Mouse (Mus musculus) MEL (cell line): Measurements from ENCODE around the gene Asb8. TPM values are rescaled to one million over a fixed set of nuclear protein-coding genes. Genes with fewer than 3 reads are reported as not detected.

Experiments used
- DNase-seq: peaks from one replicate; pipeline ENCODE4 v3.0.0; 2011; ENCODE audit warnings: low read depth, low spot score
- H3K27ac ChIP-seq: 2 replicates; pipeline ENCODE4 v1.5.1; 2012; ENCODE audit warnings: low read depth, mild to moderate bottlenecking, control low read depth, low read length, moderate library complexity; ENCODE audit not compliant: control insufficient read depth
- H3K27me3 ChIP-seq, 2 experiments: fragments of 150-350 bp in 1 of 2; sonication (generic) in 1 of 2; 2 replicates each; pipeline ENCODE4 v1.6.1; 2012; ENCODE audit warnings: low read length in 2 of 2, mild to moderate bottlenecking in 2 of 2, improper control_type of control experiment in 1 of 2, moderate library complexity in 1 of 2; ENCODE audit not compliant: insufficient read depth in 2 of 2, control insufficient read depth in 1 of 2
- H3K36me3 ChIP-seq, 2 experiments: 2 replicates each; pipeline ENCODE4 v1.6.1; 2012 to 2014; ENCODE audit warnings: low read length in 2 of 2, improper control_type of control experiment in 1 of 2, inconsistent platforms in 1 of 2, mild to moderate bottlenecking in 1 of 2; ENCODE audit not compliant: insufficient read depth in 2 of 2, control insufficient read depth in 1 of 2
- H3K4me1 ChIP-seq, 2 experiments: fragments of 150-350 bp in 1 of 2; sonication (generic) in 1 of 2; 2 replicates each; pipeline ENCODE4 v1.6.1; 2012; ENCODE audit warnings: low read length in 2 of 2, improper control_type of control experiment in 1 of 2, mild to moderate bottlenecking in 1 of 2; ENCODE audit not compliant: insufficient read depth in 2 of 2, control insufficient read depth in 1 of 2
- H3K4me3 ChIP-seq, 2 experiments: fragments of 150-350 bp in 1 of 2; sonication (generic) in 1 of 2; 2 replicates each; pipeline ENCODE4 v1.5.1; 2012; ENCODE audit warnings: low read depth in 2 of 2, low read length in 2 of 2, mild to moderate bottlenecking in 2 of 2, moderate library complexity in 2 of 2, control low read depth in 1 of 2, improper control_type of control experiment in 1 of 2; ENCODE audit not compliant: control insufficient read depth in 1 of 2, insufficient read depth in 1 of 2
- H3K79me2 ChIP-seq: 2 replicates; pipeline ENCODE4 v1.6.1; 2012; ENCODE audit warnings: mild to moderate bottlenecking, low read length, moderate library complexity; ENCODE audit not compliant: control insufficient read depth, poor library complexity, insufficient read depth
- H3K9ac ChIP-seq: 2 replicates; pipeline ENCODE4 v1.6.1; 2012; ENCODE audit warnings: low read depth, mild to moderate bottlenecking, control low read depth, low read length, moderate library complexity; ENCODE audit not compliant: control insufficient read depth, poor library complexity, severe bottlenecking
- H3K9me3 ChIP-seq: fragments of 150-350 bp; sonication (generic); replicated peaks from 2 replicates; pipeline ENCODE4 v1.6.1; 2012; ENCODE audit warnings: mild to moderate bottlenecking, low read length, improper control_type of control experiment, moderate library complexity; ENCODE audit not compliant: insufficient read depth
- BHLHE40 ChIP-seq: IDR thresholded peaks from 2 replicates; pipeline ENCODE4 v1.6.1; 2012; ENCODE audit warnings: low read depth, mild to moderate bottlenecking, inconsistent platforms, low read length, improper control_type of control experiment, borderline replicate concordance
- CHD1 ChIP-seq: IDR thresholded peaks from 2 replicates; pipeline ENCODE4 v1.6.1; 2012; ENCODE audit warnings: low read depth, mild to moderate bottlenecking, inconsistent platforms, low read length, improper control_type of control experiment
- ELF1 ChIP-seq: IDR thresholded peaks from 2 replicates; pipeline ENCODE4 v1.6.1; 2014; ENCODE audit warnings: low read depth, mild to moderate bottlenecking, inconsistent platforms, low read length, improper control_type of control experiment, moderate library complexity
- GABPA ChIP-seq: IDR thresholded peaks from 2 replicates; pipeline ENCODE4 v1.6.1; 2012; ENCODE audit warnings: low read depth, mild to moderate bottlenecking, inconsistent platforms, low read length, improper control_type of control experiment, moderate library complexity
- HCFC1 ChIP-seq: IDR thresholded peaks from 2 replicates; pipeline ENCODE4 v1.6.1; 2012; ENCODE audit warnings: low read depth, mild to moderate bottlenecking, inconsistent platforms, low read length, improper control_type of control experiment, moderate library complexity
- JUND ChIP-seq: IDR thresholded peaks from 2 replicates; pipeline ENCODE4 v1.6.1; 2011; ENCODE audit warnings: low read depth, mild to moderate bottlenecking, improper control_type of control experiment, low read length
- MEF2A ChIP-seq: IDR thresholded peaks from 2 replicates; pipeline ENCODE4 v1.6.1; 2014; ENCODE audit warnings: low read depth, mild to moderate bottlenecking, inconsistent platforms, low read length, improper control_type of control experiment; ENCODE audit not compliant: poor library complexity, insufficient replicate concordance, severe bottlenecking; ENCODE audit errors: extremely low read depth
- MYB ChIP-seq: IDR thresholded peaks from 2 replicates; pipeline ENCODE4 v1.6.1; 2011; ENCODE audit warnings: mild to moderate bottlenecking, low read depth, low read length, improper control_type of control experiment
- NRF1 ChIP-seq: IDR thresholded peaks from 2 replicates; pipeline ENCODE4 v1.6.1; 2014; ENCODE audit warnings: low read depth, mild to moderate bottlenecking, inconsistent platforms, low read length, improper control_type of control experiment, moderate library complexity; ENCODE audit not compliant: poor library complexity, insufficient read depth, severe bottlenecking
- POLR2A ChIP-seq, 2 experiments: IDR thresholded peaks; 2 replicates each; pipeline ENCODE4 v1.6.1; 2011 to 2012; ENCODE audit warnings: low read length in 2 of 2, mild to moderate bottlenecking in 2 of 2, control low read depth in 1 of 2, improper control_type of control experiment in 1 of 2, low read depth in 1 of 2, moderate library complexity in 1 of 2; ENCODE audit not compliant: control insufficient read depth in 1 of 2, insufficient read depth in 1 of 2, poor library complexity in 1 of 2
- POLR2AphosphoS2 ChIP-seq: IDR thresholded peaks from 2 replicates; pipeline ENCODE4 v1.6.1; 2011; ENCODE audit warnings: low read length, improper control_type of control experiment
- POLR2AphosphoS5 ChIP-seq: IDR thresholded peaks from 2 replicates; pipeline ENCODE4 v1.6.1; 2012; ENCODE audit warnings: low read depth, borderline replicate concordance, mild to moderate bottlenecking, inconsistent platforms, low read length, moderate library complexity, mixed read lengths
- RAD21 ChIP-seq: IDR thresholded peaks from 2 replicates; pipeline ENCODE4 v1.6.1; 2011; ENCODE audit warnings: mild to moderate bottlenecking, low read depth, low read length, improper control_type of control experiment
- RCOR1 ChIP-seq: IDR thresholded peaks from 2 replicates; pipeline ENCODE4 v1.6.1; 2012; ENCODE audit warnings: low read depth, mild to moderate bottlenecking, inconsistent platforms, low read length, improper control_type of control experiment
- TBP ChIP-seq: IDR thresholded peaks from 2 replicates; pipeline ENCODE4 v1.8.0; 2011; ENCODE audit warnings: low read depth, low read length, improper control_type of control experiment
- ZKSCAN1 ChIP-seq: IDR thresholded peaks from 2 replicates; pipeline ENCODE4 v1.6.1; 2012; ENCODE audit warnings: low read depth, mild to moderate bottlenecking, inconsistent platforms, low read length, improper control_type of control experiment, moderate library complexity
- polyA plus RNA-seq, 2 experiments: library from polyadenylated mRNA; stranded (reverse) in 1 of 2; unstranded in 1 of 2; fragments of >175 nt in 1 of 2; fragments of >200 nt in 1 of 2; gene quantifications; 2 replicates each; pipeline versions ENCODE4 v1.2.1 to v1.2.4; 2012; ENCODE audit warnings: low replicate concordance in 2 of 2, low read depth in 1 of 2; ENCODE audit not compliant: insufficient read length in 2 of 2, insufficient read depth in 1 of 2, missing spikeins in 1 of 2
- total RNA-seq: library from RNA; depleted of rRNA; stranded (reverse); fragments of 300-350 nt; gene quantifications from 2 replicates; pipeline ENCODE4 v1.2.3, GENCODE M21; 2012

Gene Asb8
- total and polyA plus RNA-seq, 3 experiments: 33.1 to 38.2 TPM; not detected in 1

DNA sequence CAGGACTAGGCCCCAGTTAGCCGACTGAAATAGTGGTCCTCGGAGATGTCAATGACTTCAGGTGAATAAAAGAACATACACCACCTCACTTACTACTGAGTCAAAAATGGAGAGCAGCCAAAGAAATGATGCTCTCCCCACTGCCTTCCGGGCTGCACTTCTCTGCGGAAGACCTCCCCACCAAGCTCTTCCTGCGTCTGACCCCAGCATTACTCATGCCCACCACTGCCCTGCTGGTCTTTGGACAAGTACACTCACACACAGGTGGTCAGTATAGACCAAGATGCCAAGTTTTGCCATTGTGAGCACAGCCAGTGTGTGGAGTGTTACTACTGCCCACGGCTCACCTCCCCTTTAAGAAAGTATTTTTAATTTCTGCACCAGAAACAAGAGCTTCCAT lies 63.0 kb downstream of the Asb8 start:
- Histone ChIP-seq H3K4me1 (peaks cover 13 to 16% of the 10 kb centered on the region in 2 experiments), H3K9me3 (no peaks in the 10 kb centered on the region), H3K27ac (no peak overlapping the region), H3K9ac (no peak overlapping the region), H3K79me2 (no peaks in the 10 kb centered on the region), H3K27me3 (no peaks in the 10 kb centered on the region), H3K36me3 (peaks cover 12 to 14% of the 10 kb centered on the region in 2 experiments), H3K4me3 (no peak overlapping the region)
- no peak for DNase-seq
- TF ChIP-seq RAD21 (no peak), MEF2A (no peak), HCFC1 (no peak)

DNA sequence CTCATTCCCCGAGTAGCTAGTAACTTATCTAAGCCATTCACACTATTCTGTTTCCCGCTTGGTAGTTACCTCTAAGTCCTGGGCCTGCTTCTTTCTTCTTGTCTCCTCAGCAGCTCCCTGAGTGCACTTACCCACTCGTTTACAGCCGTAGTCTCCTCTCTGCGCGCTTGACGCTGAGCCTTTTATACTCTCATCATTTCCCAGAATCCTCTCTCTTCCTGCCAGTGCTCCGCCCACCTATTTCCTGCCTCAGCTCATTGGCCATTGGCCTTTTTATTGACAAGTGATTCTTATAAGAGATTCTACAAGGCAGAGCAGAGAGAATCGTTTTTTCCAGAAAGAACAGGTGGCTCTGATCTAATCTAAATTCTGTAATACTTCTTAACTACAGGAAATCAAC lies 66.9 kb downstream of the Asb8 start:
- no peak overlapping the region for H3K4me3 ChIP-seq
- DNase-seq: no peak
- H3K27ac ChIP-seq: no peak overlapping the region
- peaks cover 13% of the 10 kb centered on the region for H3K79me2 ChIP-seq
- no peak overlapping the region for H3K9ac ChIP-seq
- TF ChIP-seq RCOR1 (no peak), POLR2AphosphoS5 (no peak), CHD1 (no peak), GABPA (no peak), ZKSCAN1 (no peak), HCFC1 (peak; percentile 23; the same call in 1 of the 2 replicates), BHLHE40 (no peak), TBP (peak; percentile 87), ELF1 (no peak), JUND (no peak), POLR2A (IDR thresholded peaks at IDR 0.05; ENCODE audit: control insufficient read depth in 1 of 2, insufficient read depth in 1 of 2, low read depth in 1 of 2, low read length in 2 of 2, poor library complexity in 1 of 2) (peak in 1 of 2 experiments; percentile 59; a peak in 2 of 4 replicates), NRF1 (no peak), POLR2AphosphoS2 (no peak), MYB (no peak)
- H3K9me3 ChIP-seq: no peaks in the 10 kb centered on the region
- H3K27me3 ChIP-seq: no peaks in the 10 kb centered on the region
- H3K36me3 ChIP-seq: peaks cover 8 to 14% of the 10 kb centered on the region in 2 experiments
- peaks cover 0 to 3% of the 10 kb centered on the region in 2 experiments; a peak in 1 of 4 replicates for H3K4me1 ChIP-seq
